Mouse (Mus musculus): Measurements from ENCODE around the gene Hnrnpm.

Gene Hnrnpm

DNA sequence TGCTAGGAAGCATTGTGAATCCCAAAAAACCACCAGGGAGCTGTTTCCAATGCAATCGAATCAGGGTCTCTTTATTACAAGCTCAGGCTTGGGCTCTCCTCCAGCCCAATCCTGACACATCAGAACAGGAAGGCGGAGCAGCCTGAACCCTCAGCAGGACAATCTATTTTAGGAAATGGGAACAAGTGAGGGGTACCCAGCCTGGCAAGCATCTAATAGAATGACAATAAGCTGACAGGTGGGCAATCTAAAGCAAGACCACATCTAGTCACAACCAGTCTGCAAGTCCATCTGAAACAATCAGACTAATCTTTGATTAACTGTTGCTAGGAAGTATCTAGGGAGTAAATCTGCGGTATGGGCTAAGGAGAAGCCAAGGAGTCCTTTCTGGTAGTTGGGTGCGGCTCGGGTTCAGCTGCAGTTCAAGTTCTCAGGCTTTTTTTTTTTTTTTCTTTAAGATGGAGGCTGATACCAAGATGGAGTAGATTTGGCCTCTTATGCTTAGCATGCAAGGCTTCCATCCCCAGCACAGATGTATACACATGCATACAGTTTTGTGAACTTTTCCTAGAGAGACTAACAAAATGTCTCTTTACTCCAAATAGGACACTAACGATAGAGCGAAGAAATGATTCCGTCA, 86.7 kb downstream of the Hnrnpm start:
- DNase-seq (ENCODE audit: low spot score in 2 of 2): no peak

GRCm38 (mm10) chr17:33598506-33598905, 88.2 kb downstream of the Hnrnpm start:
- no peak for DNase-seq (ENCODE audit: low spot score in 2 of 2)

DNA sequence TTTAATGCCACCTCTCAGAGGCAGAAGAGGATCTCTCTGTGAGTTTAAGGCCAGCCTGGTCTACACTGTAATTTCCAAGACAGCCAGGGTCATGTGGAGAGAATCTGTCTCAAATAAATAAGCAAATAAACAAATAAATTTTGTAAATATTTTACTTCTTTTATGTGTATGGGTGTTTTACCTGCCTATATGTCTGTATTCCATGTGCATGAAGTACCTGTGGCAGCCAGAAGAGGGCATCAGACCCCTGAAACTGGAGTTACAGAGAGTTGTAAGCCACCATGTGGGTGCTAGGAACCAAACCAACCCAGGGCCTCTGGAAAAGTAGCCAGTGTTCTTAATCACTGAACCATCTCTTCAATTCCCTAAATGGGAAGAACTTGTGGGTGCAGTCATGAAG, 89.4 kb downstream of the Hnrnpm start:
- no peak for DNase-seq (ENCODE audit: low spot score in 2 of 2)

Data from frontal cortex, postnatal 10 days (tissue).